Mouse (Mus musculus) liver, postnatal 0 days (tissue): Measurements from ENCODE around the gene Nt5c3b. TPM values are rescaled to one million over a fixed set of nuclear protein-coding genes. Genes with fewer than 3 reads are reported as not detected.

Experiments used
- ATAC-seq: fragments of 200-750 bp; cut with Nextera tagmentation; 2 replicates; pipeline ENCODE4 v1.8.0; 2017; ENCODE audit warnings: mild to moderate bottlenecking, moderate library complexity
- DNase-seq: peaks from one replicate; pipeline ENCODE4 v3.0.0-alpha.2; 2016
- H3K27ac ChIP-seq: fragments of 300-500 bp; sonication (generic); 2 replicates; pipeline ENCODE4 v1.5.1; 2014; ENCODE audit warnings: antibody characterized with exemption, moderate library complexity, mild to moderate bottlenecking, low read depth
- H3K27me3 ChIP-seq: fragments of 300-500 bp; sonication (generic); 2 replicates; pipeline ENCODE4 v1.6.1; 2014; ENCODE audit warnings: low read length, control low read depth, mixed read lengths; ENCODE audit not compliant: insufficient read depth
- H3K36me3 ChIP-seq: fragments of 300-500 bp; sonication (generic); replicated peaks from 2 replicates; pipeline ENCODE4 v1.6.1; 2014; ENCODE audit warnings: mild to moderate bottlenecking, control low read depth, low read length, moderate library complexity, mixed read lengths; ENCODE audit not compliant: insufficient read depth
- H3K4me1 ChIP-seq: fragments of 300-500 bp; sonication (generic); 2 replicates; pipeline ENCODE4 v1.6.1; 2014; ENCODE audit warnings: antibody characterized with exemption, mild to moderate bottlenecking, control low read depth; ENCODE audit not compliant: insufficient read depth
- H3K4me2 ChIP-seq: fragments of 300-500 bp; sonication (generic); 2 replicates; pipeline ENCODE4 v1.6.1; 2014; ENCODE audit warnings: low read depth, mild to moderate bottlenecking, low read length, moderate library complexity, mixed read lengths
- H3K4me3 ChIP-seq: fragments of 300-500 bp; sonication (generic); 2 replicates; pipeline ENCODE4 v1.5.1; 2014; ENCODE audit warnings: low read depth, low read length
- H3K9ac ChIP-seq: fragments of 300-500 bp; sonication (generic); replicated peaks from 2 replicates; pipeline ENCODE4 v1.6.1; 2014; ENCODE audit warnings: mild to moderate bottlenecking, moderate library complexity
- H3K9me3 ChIP-seq: fragments of 300-500 bp; sonication (generic); 2 replicates; pipeline ENCODE4 v1.6.1; 2016; ENCODE audit warnings: mild to moderate bottlenecking, control low read depth, low read length, mixed read lengths
- CTCF ChIP-seq: sonication (generic); IDR thresholded peaks from 2 replicates; pipeline ENCODE4 v1.5.1; 2016; ENCODE audit warnings: antibody characterized with exemption, low read depth
- EP300 ChIP-seq: IDR thresholded peaks from 2 replicates; pipeline ENCODE4 v1.6.1; 2016; ENCODE audit warnings: antibody characterized with exemption, low read depth, mild to moderate bottlenecking
- WGBS: fragments of 180-500 bp; shearing (Covaris S2); extraction: QIAGEN DNeasy Blood & Tissue Kit; methylation state at CpG from one replicate; pipeline ENCODE4 v1.1.7; 2014; ENCODE audit not compliant: insufficient replicate concordance; 5-methylcytosine and 5-hydroxymethylcytosine counted together
- polyA plus RNA-seq: library from polyadenylated mRNA; unstranded; fragments of >200 nt; fragmentation: Nextera tagmentation; extraction: Ambion mirVana; gene quantifications from 2 replicates; pipeline ENCODE4 v1.2.1, GENCODE M21; 2015

The Nt5c3b gene
- polyA plus RNA-seq, 1 experiment from 2014 or later = 11.9 TPM

DNA sequence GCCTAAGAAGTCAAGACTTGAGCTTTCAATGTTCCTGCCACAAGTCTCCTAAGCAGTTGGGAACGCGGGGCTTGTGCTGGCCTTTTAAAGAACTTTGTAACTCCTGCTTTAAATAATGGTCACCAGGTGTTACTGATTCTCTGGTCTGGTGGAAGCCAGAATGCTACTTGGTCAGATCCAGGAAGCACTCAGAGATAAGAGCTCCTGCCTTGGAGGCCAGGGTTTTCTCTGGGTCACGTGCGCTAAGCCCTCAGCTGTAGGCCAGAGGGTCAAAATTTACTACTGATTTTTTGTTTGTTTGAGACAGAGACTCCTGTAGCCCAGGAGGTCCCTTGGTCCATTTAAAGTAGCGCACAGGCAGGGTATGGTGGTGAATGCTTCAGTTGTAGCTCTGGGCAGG, 9.6 kb downstream of the Nt5c3b start:
- ATAC-seq = no peak
- Histone ChIP-seq H3K36me3 (no peaks in the 10 kb centered on the region), H3K4me1 (no peaks in the 10 kb centered on the region), H3K9me3 (no peaks in the 10 kb centered on the region), H3K4me2 (no peak overlapping the region), H3K27ac (no peak overlapping the region), H3K4me3 (no peak overlapping the region), H3K9ac (no peak overlapping the region), H3K27me3 (no peaks in the 10 kb centered on the region)
- WGBS = 78% methylated on average over 5 of the region's 5 CpGs
- DNase-seq = no peak
- TF ChIP-seq EP300 (no peak), CTCF (no peak)

DNA sequence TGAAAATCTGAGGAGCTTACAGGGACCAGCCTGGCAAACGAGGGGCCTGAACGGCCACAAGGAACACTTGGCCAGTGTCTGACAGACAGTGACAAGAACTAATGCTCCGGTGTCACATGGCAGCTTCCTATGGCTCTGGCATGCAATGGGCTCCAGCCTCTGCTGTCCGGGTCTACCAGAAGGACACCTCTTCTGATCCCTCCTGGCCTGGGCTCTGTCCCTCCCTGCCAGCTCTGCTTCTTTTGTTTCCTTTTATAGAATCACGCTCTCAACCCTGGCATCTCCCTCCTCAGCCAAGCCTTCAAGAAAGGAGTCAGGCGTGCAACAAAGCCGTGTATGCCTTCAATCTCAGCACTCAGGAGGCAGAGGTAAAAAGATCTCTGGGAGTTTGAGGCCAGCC, 11.6 kb downstream of the Nt5c3b start:
- 81% methylated on average over 7 of the region's 7 CpGs for WGBS
- no peak overlapping the region for H3K9ac ChIP-seq
- no peak overlapping the region for H3K4me3 ChIP-seq
- DNase-seq = no peak
- no peaks in the 10 kb centered on the region for H3K9me3 ChIP-seq
- no peak for ATAC-seq
- H3K4me2 ChIP-seq = no peak overlapping the region
- no peaks in the 10 kb centered on the region for H3K27me3 ChIP-seq
- H3K27ac ChIP-seq = no peak overlapping the region
- H3K4me1 ChIP-seq = no peaks in the 10 kb centered on the region
- TF ChIP-seq CTCF = no peak
- TF ChIP-seq EP300 = no peak
- H3K36me3 ChIP-seq = no peaks in the 10 kb centered on the region

DNA sequence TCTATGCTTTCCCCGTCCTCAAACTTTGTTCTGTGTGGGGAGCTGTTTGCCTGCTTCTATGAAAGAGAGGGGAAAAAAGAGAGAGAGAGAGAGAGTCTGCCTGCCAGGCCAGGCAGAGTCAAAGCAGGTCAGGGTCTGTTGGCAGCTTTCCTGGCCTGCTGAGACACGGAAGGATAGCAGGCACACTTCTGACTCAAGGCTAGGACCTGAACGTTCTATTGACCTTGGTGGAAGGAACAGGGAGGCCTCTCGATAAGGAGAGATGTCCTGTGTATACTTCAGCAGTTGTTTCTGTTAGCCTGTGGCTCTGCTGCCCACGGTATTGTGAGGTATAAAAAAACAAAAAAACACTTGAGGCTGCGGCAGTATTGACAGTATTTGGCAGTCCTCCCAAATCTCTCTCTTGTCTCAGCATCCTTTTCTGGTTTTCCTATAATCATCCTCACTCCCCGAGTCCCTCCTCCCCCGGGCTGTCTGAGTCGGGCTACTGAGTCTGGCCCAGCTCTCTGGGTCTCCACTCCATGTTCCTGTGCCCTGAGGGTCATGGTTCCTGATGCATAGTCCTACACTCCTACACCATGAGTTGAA, 12.9 kb downstream of the Nt5c3b start:
- DNase-seq = no peak
- Histone ChIP-seq H3K4me3 (no peak overlapping the region), H3K36me3 (no peaks in the 10 kb centered on the region), H3K9ac (no peak overlapping the region), H3K27ac (no peak overlapping the region), H3K4me1 (no peaks in the 10 kb centered on the region), H3K9me3 (no peaks in the 10 kb centered on the region), H3K4me2 (no peak overlapping the region), H3K27me3 (no peaks in the 10 kb centered on the region)
- TF ChIP-seq EP300 = no peak
- no peak for TF ChIP-seq CTCF
- no peak for ATAC-seq
- WGBS = 75% methylated on average over 9 of the region's 9 CpGs

DNA sequence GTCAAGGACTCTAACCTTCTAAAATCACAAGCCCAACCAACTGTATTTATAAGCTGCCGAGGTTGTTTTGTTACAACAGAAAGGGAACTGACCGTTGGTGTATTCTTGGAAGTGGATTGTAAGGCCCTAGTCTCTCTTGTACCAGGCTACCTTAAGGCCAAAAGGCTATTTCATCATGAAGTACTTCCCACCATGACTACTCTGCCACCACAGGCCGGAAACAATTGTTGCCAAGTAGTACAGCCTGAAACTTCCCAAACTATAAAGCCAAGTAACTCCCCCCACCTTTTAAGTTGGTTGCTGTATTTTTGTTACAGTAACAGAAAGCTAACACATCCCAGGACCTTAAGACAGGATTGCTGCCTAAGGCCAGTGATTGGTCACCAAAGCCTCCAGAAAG, 14.8 kb downstream of the Nt5c3b start:
- no peak overlapping the region for H3K9ac ChIP-seq
- H3K27ac ChIP-seq = no peak overlapping the region
- no peak for TF ChIP-seq EP300
- no peak for TF ChIP-seq CTCF
- 58% methylated on average over 3 of the region's 3 CpGs for WGBS
- no peaks in the 10 kb centered on the region for H3K36me3 ChIP-seq
- no peaks in the 10 kb centered on the region for H3K9me3 ChIP-seq
- ATAC-seq = no peak
- no peaks in the 10 kb centered on the region for H3K4me1 ChIP-seq
- H3K4me3 ChIP-seq = no peak overlapping the region
- H3K27me3 ChIP-seq = no peaks in the 10 kb centered on the region
- H3K4me2 ChIP-seq = no peak overlapping the region
- no peak for DNase-seq

DNA sequence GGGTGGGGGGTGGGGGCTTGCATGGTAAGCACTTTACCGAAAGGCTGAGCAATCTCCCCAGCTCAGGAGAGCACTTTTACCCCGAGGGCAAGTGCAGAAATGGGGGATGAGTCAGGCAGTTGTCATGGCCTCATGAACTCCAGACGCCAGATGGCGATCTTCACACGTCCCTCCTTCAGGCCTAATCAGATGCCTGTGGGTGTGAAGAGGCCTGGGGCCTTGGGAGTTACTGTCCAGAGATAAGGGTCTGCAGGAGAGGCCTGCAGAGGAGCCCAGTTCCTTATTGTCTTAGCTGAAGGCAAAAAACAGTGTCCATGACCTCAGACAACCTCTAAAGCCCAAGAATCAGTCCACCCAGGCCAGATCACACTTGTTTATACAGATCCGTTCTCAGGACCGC, 15.8 kb downstream of the Nt5c3b start:
- ATAC-seq (peak; percentile 41; the same call in 1 of the 2 replicates), DNase-seq (peak; percentile 58)
- Histone ChIP-seq H3K4me2 (no peak overlapping the region), H3K27ac (no peak overlapping the region), H3K4me3 (no peak overlapping the region), H3K9me3 (no peaks in the 10 kb centered on the region), H3K9ac (no peak overlapping the region), H3K36me3 (no peaks in the 10 kb centered on the region), H3K4me1 (no peaks in the 10 kb centered on the region), H3K27me3 (no peaks in the 10 kb centered on the region)
- TF ChIP-seq EP300 (no peak), CTCF (peak; percentile 77)
- WGBS = 38% methylated on average over 7 of the region's 7 CpGs

DNA sequence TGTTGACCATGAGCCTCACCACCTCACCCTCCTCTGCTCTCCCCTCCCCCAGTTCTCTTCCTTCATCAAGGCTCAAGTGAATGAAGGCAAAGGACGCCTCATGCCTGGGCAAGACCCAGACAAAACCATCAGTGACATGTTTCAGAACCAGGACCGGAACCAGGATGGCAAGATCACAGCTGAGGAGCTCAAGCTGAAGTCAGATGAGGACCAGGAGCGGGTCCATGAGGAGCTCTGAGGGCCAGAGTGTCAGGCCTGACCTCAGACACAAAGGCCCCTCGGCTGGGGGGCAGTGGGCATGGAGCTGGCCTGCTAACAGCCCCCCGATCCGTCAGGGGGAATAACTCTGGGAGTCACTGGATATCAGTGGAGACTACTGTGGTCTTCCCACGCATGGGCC, 17.8 kb downstream of the Nt5c3b start:
- H3K9me3 ChIP-seq = no peaks in the 10 kb centered on the region
- TF ChIP-seq CTCF = no peak
- no peak for TF ChIP-seq EP300
- H3K4me3 ChIP-seq = no peak overlapping the region
- 82% methylated on average over 7 of the region's 7 CpGs for WGBS
- DNase-seq = no peak
- ATAC-seq = no peak
- no peaks in the 10 kb centered on the region for H3K36me3 ChIP-seq
- H3K9ac ChIP-seq = no peak overlapping the region
- no peaks in the 10 kb centered on the region for H3K4me1 ChIP-seq
- H3K27me3 ChIP-seq = no peaks in the 10 kb centered on the region
- H3K4me2 ChIP-seq = no peak overlapping the region
- H3K27ac ChIP-seq = no peak overlapping the region

DNA sequence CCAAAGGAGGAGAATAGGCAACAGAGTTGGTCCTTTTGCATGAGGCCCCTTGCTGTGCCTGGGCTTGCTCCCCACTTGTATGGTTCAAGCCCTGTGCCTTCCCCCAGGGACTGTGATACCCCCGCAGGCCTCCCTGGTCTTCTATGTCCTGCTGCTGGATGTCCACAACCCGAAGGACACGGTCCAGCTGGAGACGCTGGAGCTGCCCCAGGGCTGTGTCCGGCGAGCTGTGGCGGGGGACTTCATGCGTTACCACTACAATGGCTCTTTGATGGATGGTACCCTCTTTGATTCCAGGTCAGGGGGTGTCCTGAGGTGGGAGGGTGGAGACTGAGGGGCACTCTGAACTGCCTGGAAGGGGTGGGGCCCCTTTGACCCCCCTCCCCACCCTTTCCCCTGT, 20.1 kb downstream of the Nt5c3b start:
- ATAC-seq (no peak), DNase-seq (no peak)
- H3K27ac ChIP-seq = no peak overlapping the region
- no peak overlapping the region for H3K4me2 ChIP-seq
- WGBS = 80% methylated on average over 8 of the region's 8 CpGs
- H3K27me3 ChIP-seq = no peaks in the 10 kb centered on the region
- no peaks in the 10 kb centered on the region for H3K4me1 ChIP-seq
- H3K9ac ChIP-seq = no peak overlapping the region
- TF ChIP-seq EP300 (no peak), CTCF (no peak)
- H3K4me3 ChIP-seq = no peak overlapping the region
- H3K36me3 ChIP-seq = no peaks in the 10 kb centered on the region
- H3K9me3 ChIP-seq = no peaks in the 10 kb centered on the region
